Mouse (Mus musculus): ENCODE measurements around the gene Afmid. TPM values are rescaled to one million over a fixed set of nuclear protein-coding genes. Genes with fewer than 3 reads are reported as not detected.
"Not testable (repeated sequence)": the region's sequence is repeated elsewhere in the genome, so short reads cannot be mapped to it uniquely, and the experiment has no call there.

The Afmid gene
- polyA plus RNA-seq, 1 experiment, result 6.4 TPM

GRCm38 (mm10) chr11:117829671-117830215 lies 4.0 kb downstream of the Afmid start:
- no peak overlapping the region for H3K27ac ChIP-seq (ENCODE audit: insufficient read depth, low read length)
- H3K4me1 ChIP-seq (ENCODE audit: control insufficient read depth, insufficient read depth, low read length), result peaks cover 27% of the 10 kb centered on the region
- no peak overlapping the region for H3K4me3 ChIP-seq (ENCODE audit: insufficient read depth, low read length)
- TF ChIP-seq POLR2A (IDR thresholded peaks at IDR 0.05; ENCODE audit: low read depth, low read length), result no peak
- TF ChIP-seq CTCF (IDR thresholded peaks at IDR 0.05; ENCODE audit: borderline replicate concordance, insufficient read depth, low read length), result no peak

DNA sequence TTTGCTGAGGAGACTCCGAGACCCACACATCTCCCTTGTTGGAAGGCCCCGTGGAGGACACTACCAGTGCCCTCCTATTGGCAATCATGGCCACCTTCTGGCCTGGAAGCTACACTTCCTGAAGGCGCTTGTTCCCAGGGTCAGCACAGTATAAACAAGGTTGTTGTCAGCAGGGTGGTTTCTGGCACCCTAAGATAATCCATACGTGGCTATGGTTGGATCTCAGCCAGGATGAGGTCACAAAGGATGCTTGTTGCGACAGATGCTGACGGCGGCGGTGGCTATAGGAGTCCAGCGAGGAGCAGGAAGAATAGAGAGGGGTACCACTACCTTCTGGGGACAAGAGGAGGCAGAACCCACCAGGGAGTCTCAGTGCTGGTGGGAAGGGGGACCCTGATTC lies 4.7 kb downstream of the Afmid start:
- no peak overlapping the region for H3K27ac ChIP-seq (ENCODE audit: insufficient read depth, low read length)
- peaks cover 27% of the 10 kb centered on the region for H3K4me1 ChIP-seq (ENCODE audit: control insufficient read depth, insufficient read depth, low read length)

GRCm38 (mm10) chr11:117832086-117832969 lies 6.6 kb downstream of the Afmid start:
- Histone ChIP-seq H3K4me3 (ENCODE audit: insufficient read depth, low read length) (no peak overlapping the region), H3K27ac (ENCODE audit: insufficient read depth, low read length) (no peak overlapping the region), H3K4me1 (ENCODE audit: control insufficient read depth, insufficient read depth, low read length) (peaks cover 21% of the 10 kb centered on the region)
- TF ChIP-seq POLR2A (IDR thresholded peaks at IDR 0.05; ENCODE audit: low read depth, low read length), result no peak
- TF ChIP-seq CTCF (IDR thresholded peaks at IDR 0.05; ENCODE audit: borderline replicate concordance, insufficient read depth, low read length), result peak; percentile 58

More for the DNA sequence above, 4.7 kb downstream of the Afmid start:
- no peak overlapping the region for H3K4me3 ChIP-seq (ENCODE audit: insufficient read depth, low read length)
- no peak for TF ChIP-seq POLR2A (IDR thresholded peaks at IDR 0.05; ENCODE audit: low read depth, low read length)
- TF ChIP-seq CTCF (IDR thresholded peaks at IDR 0.05; ENCODE audit: borderline replicate concordance, insufficient read depth, low read length), result no peak

DNA sequence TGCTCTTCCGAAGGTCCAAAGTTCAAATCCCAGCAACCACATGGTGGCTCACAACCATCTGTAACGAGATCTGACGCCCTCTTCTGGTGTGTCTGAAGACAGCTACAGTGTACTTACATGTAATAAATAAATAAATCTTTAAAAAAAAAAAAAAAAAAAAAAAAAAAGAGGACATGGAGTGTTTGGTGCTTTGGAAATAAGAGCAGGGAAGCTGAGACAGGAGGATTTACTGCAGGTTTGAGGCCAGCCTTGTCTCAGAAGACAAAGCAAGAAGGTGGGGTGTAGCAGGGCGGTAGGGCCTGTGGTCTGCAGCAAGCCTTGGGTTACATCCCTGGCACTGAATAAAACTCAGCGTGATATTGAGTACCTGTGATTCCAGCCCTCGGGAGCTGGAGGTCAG lies 7.8 kb downstream of the Afmid start:
- not testable (repeated sequence) for H3K27ac ChIP-seq (ENCODE audit: insufficient read depth, low read length); H3K4me3 ChIP-seq (ENCODE audit: insufficient read depth, low read length)
- peaks cover 14% of the 10 kb centered on the region for H3K4me1 ChIP-seq (ENCODE audit: control insufficient read depth, insufficient read depth, low read length)

DNA sequence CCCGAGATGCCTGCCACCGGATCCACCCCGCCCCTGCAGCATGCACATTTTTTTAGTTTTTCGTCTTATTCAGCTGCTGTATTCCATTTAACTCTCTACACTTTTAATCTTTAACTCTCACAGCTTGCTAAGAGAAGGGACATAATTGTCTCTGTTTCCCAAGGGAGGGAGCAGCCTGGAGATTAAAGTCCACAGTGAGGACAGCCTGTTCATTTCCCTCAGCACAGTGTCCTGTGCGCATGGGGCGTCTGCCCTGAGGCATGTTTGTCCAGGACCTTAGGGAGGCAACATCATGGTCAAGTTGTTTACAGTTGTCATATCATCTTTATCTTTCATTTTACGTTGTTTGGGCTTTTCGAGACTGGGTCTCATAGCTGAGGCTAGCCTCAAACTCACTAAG lies 8.4 kb downstream of the Afmid start:
- no peak for TF ChIP-seq POLR2A (IDR thresholded peaks at IDR 0.05; ENCODE audit: low read depth, low read length)
- TF ChIP-seq CTCF (IDR thresholded peaks at IDR 0.05; ENCODE audit: borderline replicate concordance, insufficient read depth, low read length), result no peak
- Histone ChIP-seq H3K27ac (ENCODE audit: insufficient read depth, low read length) (no peak overlapping the region), H3K4me3 (ENCODE audit: insufficient read depth, low read length) (no peak overlapping the region), H3K4me1 (ENCODE audit: control insufficient read depth, insufficient read depth, low read length) (peaks cover 8% of the 10 kb centered on the region; the same call in 1 of the 2 replicates)

- H3K27ac ChIP-seq (ENCODE audit: insufficient read depth, low read length), result no peak overlapping the region
- H3K4me1 ChIP-seq (ENCODE audit: control insufficient read depth, insufficient read depth, low read length), result no peaks in the 10 kb centered on the region
- H3K4me3 ChIP-seq (ENCODE audit: insufficient read depth, low read length), result no peak overlapping the region
- TF ChIP-seq POLR2A (IDR thresholded peaks at IDR 0.05; ENCODE audit: low read depth, low read length) (no peak), CTCF (IDR thresholded peaks at IDR 0.05; ENCODE audit: borderline replicate concordance, insufficient read depth, low read length) (no peak)
These were observed 10.6 kb downstream of the Afmid start for GRCm38 (mm10) chr11:117836306-117836705.

- H3K27ac ChIP-seq (ENCODE audit: insufficient read depth, low read length), result no peak overlapping the region
- H3K4me3 ChIP-seq (ENCODE audit: insufficient read depth, low read length), result no peak overlapping the region
- TF ChIP-seq CTCF (IDR thresholded peaks at IDR 0.05; ENCODE audit: borderline replicate concordance, insufficient read depth, low read length), result no peak
- no peak for TF ChIP-seq POLR2A (IDR thresholded peaks at IDR 0.05; ENCODE audit: low read depth, low read length)
- H3K4me1 ChIP-seq (ENCODE audit: control insufficient read depth, insufficient read depth, low read length), result peaks cover 4% of the 10 kb centered on the region; the same call in 1 of the 2 replicates
These were observed 12.8 kb downstream of the Afmid start for GRCm38 (mm10) chr11:117838572-117838971.

DNA sequence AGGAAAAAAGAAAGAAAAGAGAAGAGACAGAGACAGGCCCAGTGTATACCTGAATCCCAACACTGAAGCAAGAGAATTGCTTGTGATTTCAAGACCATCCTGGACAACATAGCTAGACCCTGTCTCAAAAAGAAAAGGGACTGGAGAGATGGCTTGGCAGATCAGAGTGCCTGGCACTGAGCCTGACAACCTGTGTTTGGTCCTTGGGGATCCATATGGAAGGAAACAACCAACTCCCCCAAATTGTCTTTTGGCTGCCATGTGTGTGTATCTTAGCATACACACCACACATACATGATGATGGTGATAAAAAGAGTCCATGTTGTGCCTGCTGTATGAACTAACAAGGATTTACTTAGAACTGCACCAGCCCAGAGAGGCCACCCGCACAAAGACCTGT lies 13.3 kb downstream of the Afmid start:
- Histone ChIP-seq H3K27ac (ENCODE audit: insufficient read depth, low read length) (no peak overlapping the region), H3K4me1 (ENCODE audit: control insufficient read depth, insufficient read depth, low read length) (peaks cover 4% of the 10 kb centered on the region; the same call in 1 of the 2 replicates), H3K4me3 (ENCODE audit: insufficient read depth, low read length) (no peak overlapping the region)
- TF ChIP-seq POLR2A (IDR thresholded peaks at IDR 0.05; ENCODE audit: low read depth, low read length) (no peak), CTCF (IDR thresholded peaks at IDR 0.05; ENCODE audit: borderline replicate concordance, insufficient read depth, low read length) (no peak)

DNA sequence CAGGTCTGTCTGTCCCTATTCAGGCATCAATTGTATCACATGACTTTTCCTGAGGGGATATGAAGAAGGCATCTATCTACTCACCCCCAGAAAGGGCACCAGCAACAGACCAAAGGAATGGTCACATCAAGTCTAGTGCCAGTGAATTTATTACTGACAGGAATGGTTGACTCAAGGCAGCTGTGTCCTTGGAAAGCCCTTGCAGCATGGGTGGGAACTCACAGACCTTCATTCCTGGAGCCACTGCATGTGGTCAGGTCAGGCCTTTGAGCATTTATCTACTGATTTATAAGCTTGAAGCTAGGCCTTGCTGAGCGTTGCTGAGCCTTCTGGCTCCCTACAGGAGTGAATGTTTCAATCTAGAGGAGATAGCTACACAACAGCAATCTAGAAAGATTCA lies 15.2 kb downstream of the Afmid start:
- Histone ChIP-seq H3K4me3 (ENCODE audit: insufficient read depth, low read length) (no peak overlapping the region), H3K27ac (ENCODE audit: insufficient read depth, low read length) (no peak overlapping the region), H3K4me1 (ENCODE audit: control insufficient read depth, insufficient read depth, low read length) (peaks cover 4% of the 10 kb centered on the region; the same call in 1 of the 2 replicates)
- TF ChIP-seq CTCF (IDR thresholded peaks at IDR 0.05; ENCODE audit: borderline replicate concordance, insufficient read depth, low read length) (no peak), POLR2A (IDR thresholded peaks at IDR 0.05; ENCODE audit: low read depth, low read length) (no peak)

- TF ChIP-seq CTCF (IDR thresholded peaks at IDR 0.05; ENCODE audit: borderline replicate concordance, insufficient read depth, low read length) (no peak), POLR2A (IDR thresholded peaks at IDR 0.05; ENCODE audit: low read depth, low read length) (no peak)
- H3K27ac ChIP-seq (ENCODE audit: insufficient read depth, low read length), result peak overlapping the region; percentile 91
- H3K4me3 ChIP-seq (ENCODE audit: insufficient read depth, low read length), result no peak overlapping the region
- peaks cover 4% of the 10 kb centered on the region; the same call in 1 of the 2 replicates for H3K4me1 ChIP-seq (ENCODE audit: control insufficient read depth, insufficient read depth, low read length)
These were observed 17.7 kb downstream of the Afmid start for GRCm38 (mm10) chr11:117843434-117843833.

All from embryonic fibroblast, embryonic 13.5 days (primary cell).